Mouse (Mus musculus) midbrain, embryonic 10.5 days (tissue): ENCODE measurements at regions not wholly inside any gene's neighbourhood (a gene's known extent, or its start where the extent isn't known, plus 50 kb on each side); places are given as distances from the start of the nearest gene placed in this dataset.

Source experiments
- DNase-seq: peaks from one replicate; pipeline ENCODE4 v3.0.0-alpha.2; 2017; ENCODE audit warnings: low spot score
- H3K27ac ChIP-seq: fragments of 300-500 bp; sonication (generic); replicated peaks from 2 replicates; pipeline ENCODE4 v1.5.1; 2016; ENCODE audit warnings: mild to moderate bottlenecking
- H3K27me3 ChIP-seq: fragments of 300-500 bp; sonication (generic); 2 replicates; pipeline ENCODE4 v1.6.1; 2016; ENCODE audit warnings: low read depth, mild to moderate bottlenecking; ENCODE audit not compliant: poor library complexity, severe bottlenecking
- H3K36me3 ChIP-seq: fragments of 300-500 bp; sonication (generic); 2 replicates; pipeline ENCODE4 v1.6.1; 2016; ENCODE audit warnings: mild to moderate bottlenecking, moderate library complexity
- H3K4me1 ChIP-seq: fragments of 300-500 bp; sonication (generic); 2 replicates; pipeline ENCODE4 v1.6.1; 2016
- H3K4me3 ChIP-seq: fragments of 300-500 bp; sonication (generic); 2 replicates; pipeline ENCODE4 v1.5.1; 2016; ENCODE audit warnings: mild to moderate bottlenecking, moderate library complexity
- H3K9me3 ChIP-seq: fragments of 300-500 bp; sonication (generic); replicated peaks from 2 replicates; pipeline ENCODE4 v1.6.1; 2016; ENCODE audit warnings: mild to moderate bottlenecking
- WGBS: fragments of 180-500 bp; shearing (Covaris S2); methylation state at CpG from one replicate; pipeline ENCODE4 v1.1.7; 2016; 5-methylcytosine and 5-hydroxymethylcytosine counted together

- Histone ChIP-seq H3K9me3 (no peaks in the 10 kb centered on the region), H3K4me1 (no peaks in the 10 kb centered on the region), H3K27ac (no peak overlapping the region), H3K4me3 (no peak overlapping the region), H3K36me3 (no peaks in the 10 kb centered on the region), H3K27me3 (no peaks in the 10 kb centered on the region)
- WGBS: 85% methylated on average over 6 of the region's 6 CpGs
- no peak for DNase-seq
These were observed 521.8 kb upstream of the Nrp1 start for GRCm38 (mm10) chr8:127836410-127837206.

DNA sequence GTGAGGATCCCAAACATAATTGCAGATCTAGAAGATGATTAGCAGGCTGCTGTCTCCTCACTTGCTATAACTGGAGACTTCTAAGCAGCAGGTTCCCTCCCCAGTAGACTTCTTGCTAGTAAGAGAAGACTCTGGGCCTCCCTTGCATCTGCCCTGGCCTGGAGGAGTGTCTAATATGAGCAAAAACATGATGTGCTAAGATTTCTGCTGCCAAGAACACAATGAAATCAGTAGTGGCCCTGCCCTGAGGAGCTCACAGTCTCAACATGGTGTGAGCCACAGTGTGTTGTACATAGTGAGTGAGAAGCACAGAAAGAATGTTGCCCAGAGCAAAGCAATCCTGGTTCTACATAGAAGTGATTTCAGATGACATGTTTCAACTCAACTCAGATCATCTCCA lies 520.1 kb upstream of the Nrp1 start:
- Histone ChIP-seq H3K27ac (no peak overlapping the region), H3K27me3 (no peaks in the 10 kb centered on the region), H3K9me3 (no peaks in the 10 kb centered on the region), H3K4me1 (no peaks in the 10 kb centered on the region), H3K4me3 (no peak overlapping the region), H3K36me3 (no peaks in the 10 kb centered on the region)
- DNase-seq: no peak

DNA sequence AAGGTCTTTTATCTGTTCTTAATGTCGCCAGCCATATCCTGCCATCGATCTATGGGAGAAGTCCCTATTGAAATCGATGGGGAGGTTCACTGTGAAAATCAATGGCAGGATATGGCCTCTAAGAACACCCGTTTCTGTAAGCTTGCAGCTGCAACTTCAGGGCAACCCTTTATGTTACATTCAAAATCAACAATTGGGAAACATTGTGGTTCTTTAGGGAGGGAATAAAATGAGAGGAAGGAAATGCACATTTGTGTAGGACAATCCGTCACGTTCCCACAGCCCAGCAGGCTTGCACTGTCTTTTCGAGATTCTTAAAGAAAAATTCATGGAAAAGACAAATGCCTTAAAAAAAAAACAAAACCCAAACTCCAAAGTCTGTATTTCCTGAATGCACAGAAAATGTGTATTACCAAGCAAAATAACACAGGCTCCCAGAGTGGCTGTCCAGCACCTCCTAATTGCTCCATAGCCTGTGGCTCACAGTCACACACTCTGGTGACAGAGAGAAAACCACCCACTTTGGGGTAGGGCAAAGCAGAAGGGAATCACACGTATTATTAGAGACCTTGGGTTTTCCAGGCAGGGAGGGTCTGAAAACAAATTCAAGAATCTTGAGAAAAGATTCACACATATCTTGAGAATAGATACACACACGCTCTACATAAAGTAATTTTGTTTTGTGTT lies 510.9 kb upstream of the Nrp1 start:
- Histone ChIP-seq H3K36me3 (no peaks in the 10 kb centered on the region), H3K9me3 (no peaks in the 10 kb centered on the region), H3K4me3 (no peak overlapping the region), H3K27me3 (no peaks in the 10 kb centered on the region), H3K27ac (no peak overlapping the region), H3K4me1 (no peaks in the 10 kb centered on the region)
- WGBS: 84% methylated on average over 9 of the region's 9 CpGs
- no peak for DNase-seq

GRCm38 (mm10) chr8:127849926-127850325 lies 508.5 kb upstream of the Nrp1 start:
- no peaks in the 10 kb centered on the region for H3K36me3 ChIP-seq
- H3K27ac ChIP-seq: no peak overlapping the region
- no peak overlapping the region for H3K4me3 ChIP-seq
- no peaks in the 10 kb centered on the region for H3K4me1 ChIP-seq
- no peaks in the 10 kb centered on the region for H3K27me3 ChIP-seq
- DNase-seq: no peak
- no peaks in the 10 kb centered on the region for H3K9me3 ChIP-seq

GRCm38 (mm10) chr8:127855653-127856300 lies 502.6 kb upstream of the Nrp1 start:
- 58% methylated on average over 4 of the region's 4 CpGs for WGBS
- DNase-seq: no peak

DNA sequence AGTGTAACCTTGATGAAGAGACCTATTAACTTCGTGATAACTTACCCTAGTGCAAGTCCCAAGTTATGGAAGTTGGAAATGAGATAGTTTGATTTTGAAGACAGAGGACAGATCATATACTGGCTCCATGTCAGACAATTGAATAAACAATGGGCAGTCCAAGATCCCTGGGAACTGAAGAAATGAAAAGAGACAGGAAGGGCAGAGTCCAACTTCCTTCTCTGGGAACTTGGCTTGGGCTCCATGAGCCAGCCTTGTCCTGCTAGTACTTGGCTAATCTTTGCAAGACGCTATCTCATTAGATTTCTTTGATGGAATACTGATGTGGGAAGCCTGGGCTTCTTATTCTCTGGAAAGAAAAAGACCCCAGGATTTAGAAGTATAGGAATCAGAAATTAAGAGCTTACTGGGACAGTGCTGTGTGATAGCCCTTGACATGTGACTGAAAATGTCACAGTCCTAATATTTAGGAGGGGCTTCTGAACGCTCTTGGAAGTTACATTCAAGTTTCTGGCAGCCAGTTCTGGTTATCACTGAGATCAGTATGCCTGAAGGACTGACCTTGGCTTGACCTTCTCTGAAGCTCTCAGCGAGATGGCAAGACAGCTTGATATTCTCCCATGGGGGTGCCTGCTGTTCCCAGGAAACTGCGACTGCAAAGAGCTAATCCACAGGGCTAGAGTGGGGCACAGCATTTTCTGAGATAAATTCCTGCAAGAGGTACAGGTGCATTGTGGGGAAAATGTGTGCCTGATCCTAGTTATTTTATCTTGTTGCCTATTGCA lies 501.9 kb upstream of the Nrp1 start:
- WGBS: 54% methylated on average over 5 of the region's 5 CpGs
- H3K4me1 ChIP-seq: peaks cover 13% of the 10 kb centered on the region

More at GRCm38 (mm10) chr8:127855653-127856300, 502.6 kb upstream of the Nrp1 start:
- Histone ChIP-seq H3K27ac (no peak overlapping the region), H3K4me3 (no peak overlapping the region), H3K27me3 (no peaks in the 10 kb centered on the region), H3K9me3 (no peaks in the 10 kb centered on the region), H3K36me3 (no peaks in the 10 kb centered on the region), H3K4me1 (peaks cover 13% of the 10 kb centered on the region)

GRCm38 (mm10) chr8:127859036-127859435 lies 499.4 kb upstream of the Nrp1 start:
- 85% methylated on average over 3 of the region's 3 CpGs for WGBS
- H3K9me3 ChIP-seq: no peaks in the 10 kb centered on the region; the same call in 1 of the 2 replicates
- no peak overlapping the region for H3K4me3 ChIP-seq

More for the DNA sequence above, 501.9 kb upstream of the Nrp1 start:
- Histone ChIP-seq H3K9me3 (no peaks in the 10 kb centered on the region), H3K36me3 (no peaks in the 10 kb centered on the region), H3K27ac (no peak overlapping the region), H3K27me3 (no peaks in the 10 kb centered on the region), H3K4me3 (no peak overlapping the region)
- no peak for DNase-seq

DNA sequence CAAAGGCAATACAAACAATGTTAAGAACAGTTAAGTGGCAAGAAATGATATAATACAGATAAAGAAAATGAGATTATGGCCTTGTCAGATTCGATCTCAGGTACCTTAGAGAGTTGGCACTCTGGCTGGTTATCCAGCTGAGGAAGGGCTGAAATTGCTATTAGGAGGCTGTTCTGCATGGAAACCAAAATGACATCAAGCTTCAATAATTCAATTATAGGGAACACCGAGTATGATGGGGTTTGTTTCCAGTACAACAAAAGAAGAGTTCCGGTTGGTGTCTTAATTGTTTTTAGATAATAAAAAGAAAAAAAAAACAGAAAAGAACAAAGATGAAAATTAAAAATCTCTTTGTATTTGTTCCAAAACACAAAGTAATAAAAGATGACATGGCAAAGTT lies 498.0 kb upstream of the Nrp1 start:
- H3K27me3 ChIP-seq: no peaks in the 10 kb centered on the region
- H3K36me3 ChIP-seq: no peaks in the 10 kb centered on the region
- peaks cover 13% of the 10 kb centered on the region for H3K4me1 ChIP-seq
- no peak for DNase-seq
- 83% methylated on average over 3 of the region's 3 CpGs for WGBS
- H3K27ac ChIP-seq: no peak overlapping the region
- no peak overlapping the region for H3K4me3 ChIP-seq
- no peaks in the 10 kb centered on the region; the same call in 1 of the 2 replicates for H3K9me3 ChIP-seq

More at GRCm38 (mm10) chr8:127859036-127859435, 499.4 kb upstream of the Nrp1 start:
- Histone ChIP-seq H3K36me3 (no peaks in the 10 kb centered on the region), H3K4me1 (peaks cover 13% of the 10 kb centered on the region), H3K27me3 (no peaks in the 10 kb centered on the region), H3K27ac (no peak overlapping the region)
- DNase-seq: no peak

GRCm38 (mm10) chr8:127860891-127861290 lies 497.5 kb upstream of the Nrp1 start:
- H3K4me3 ChIP-seq: no peak overlapping the region
- no peaks in the 10 kb centered on the region for H3K36me3 ChIP-seq
- H3K9me3 ChIP-seq: no peaks in the 10 kb centered on the region; the same call in 1 of the 2 replicates
- no peaks in the 10 kb centered on the region for H3K27me3 ChIP-seq
- no peak for DNase-seq
- 88% methylated on average over 3 of the region's 3 CpGs for WGBS
- H3K27ac ChIP-seq: no peak overlapping the region
- H3K4me1 ChIP-seq: peaks cover 10% of the 10 kb centered on the region

GRCm38 (mm10) chr8:127884641-127885040 lies 473.8 kb upstream of the Nrp1 start:
- H3K27ac ChIP-seq: no peak overlapping the region
- 69% methylated on average over 1 of the region's 1 CpGs for WGBS

DNA sequence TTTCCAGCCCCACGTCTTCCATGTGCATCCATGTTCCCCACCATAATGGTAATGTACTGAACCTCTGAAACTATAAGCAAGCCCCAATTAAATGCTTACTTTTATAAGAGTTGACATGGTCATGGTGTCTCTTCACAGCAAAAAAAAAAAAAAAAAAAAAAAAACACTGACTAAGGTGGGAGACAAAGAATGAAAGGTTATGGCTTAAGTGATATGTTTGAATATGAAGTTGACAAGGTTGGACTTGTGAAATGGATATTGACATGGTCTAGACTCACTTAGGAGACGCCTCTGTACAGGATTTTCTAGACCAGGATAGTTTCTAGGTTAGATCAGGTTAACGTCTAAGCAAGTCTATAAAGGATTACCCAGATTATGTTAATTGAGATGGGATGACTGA lies 473.2 kb upstream of the Nrp1 start:
- no peaks in the 10 kb centered on the region for H3K27me3 ChIP-seq
- no peak for DNase-seq
- no peak overlapping the region for H3K4me3 ChIP-seq
- H3K4me1 ChIP-seq: no peaks in the 10 kb centered on the region
- no peaks in the 10 kb centered on the region for H3K36me3 ChIP-seq
- no peak overlapping the region for H3K27ac ChIP-seq
- no peaks in the 10 kb centered on the region for H3K9me3 ChIP-seq
- 80% methylated on average over 3 of the region's 3 CpGs for WGBS

More at GRCm38 (mm10) chr8:127884641-127885040, 473.8 kb upstream of the Nrp1 start:
- Histone ChIP-seq H3K9me3 (no peaks in the 10 kb centered on the region), H3K36me3 (no peaks in the 10 kb centered on the region), H3K4me3 (no peak overlapping the region), H3K27me3 (no peaks in the 10 kb centered on the region), H3K4me1 (no peaks in the 10 kb centered on the region)
- no peak for DNase-seq

- 77% methylated on average over 3 of the region's 3 CpGs for WGBS
- Histone ChIP-seq H3K36me3 (no peaks in the 10 kb centered on the region), H3K9me3 (no peaks in the 10 kb centered on the region), H3K27ac (no peak overlapping the region), H3K4me3 (no peak overlapping the region), H3K27me3 (no peaks in the 10 kb centered on the region), H3K4me1 (no peaks in the 10 kb centered on the region)
- DNase-seq: no peak
These were observed 472.6 kb upstream of the Nrp1 start for GRCm38 (mm10) chr8:127885831-127886230.
